Mouse (Mus musculus) kidney, adult 2 months (tissue): ENCODE data around the gene Gstm7.

Experiments used
- CTCF ChIP-seq: fragments of 200-500 bp; conservative IDR thresholded peaks from 2 replicates; pipeline ENCODE4 v1.5.1; 2011; ENCODE audit warnings: low read depth, mild to moderate bottlenecking, control low read depth, low read length, moderate library complexity, mixed read lengths; ENCODE audit not compliant: insufficient read depth, insufficient read length
- POLR2A ChIP-seq: fragments of 200-500 bp; IDR thresholded peaks from one replicate; pipeline ENCODE4 v1.6.1; 2011; ENCODE audit warnings: low read depth, low read length, control low read depth

DNA sequence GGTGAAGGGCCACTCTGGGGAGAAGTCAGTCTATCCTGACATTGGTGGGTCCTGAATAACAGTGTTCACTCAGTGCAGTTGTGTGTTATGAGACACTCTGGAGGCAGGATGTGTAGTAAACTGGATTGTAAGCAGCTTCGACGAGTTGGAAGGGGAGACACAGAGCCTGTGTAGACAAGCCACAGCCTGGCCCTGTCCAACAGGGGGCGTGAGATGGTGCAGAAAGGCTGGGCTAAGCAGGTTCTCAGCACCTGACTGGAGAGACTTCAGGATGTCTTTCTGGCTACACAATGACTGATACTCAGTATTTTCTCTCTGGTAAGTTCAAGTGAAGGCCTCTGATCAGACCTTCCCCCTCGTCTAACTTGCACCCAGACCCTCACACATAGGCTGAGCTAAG, 14.1 kb upstream of the Gstm7 start:
- TF ChIP-seq CTCF (peak; percentile 41; the same call in 1 of the 2 replicates), POLR2A (no peak)
